Mouse (Mus musculus): ENCODE data around the gene Cdk19. TPM values are rescaled to one million over a fixed set of nuclear protein-coding genes. Genes with fewer than 3 reads are reported as not detected.

The Cdk19 gene
- total RNA-seq (2021), result 10 to 100 TPM; 30.3 to 31.5 TPM

GRCm38 (mm10) chr10:40339351-40339964 is at the start of gene Cdk19:
Gene Cdk19 (plus strand): TSS chr10:40339564.
- no peak for DNase-seq (ENCODE audit: extremely low spot score in 1 of 2, low spot score in 1 of 2)

- DNase-seq (ENCODE audit: extremely low spot score in 1 of 2, low spot score in 1 of 2), result no peak
Observed at GRCm38 (mm10) chr10:40292640-40293039, 46.7 kb upstream of the Cdk19 start.

GRCm38 (mm10) chr10:40300648-40301171 is 38.7 kb upstream of the Cdk19 start:
- DNase-seq (ENCODE audit: extremely low spot score in 1 of 2, low spot score in 1 of 2), result peak; percentile 63 to 66

- peak; percentile 20 to 49 for DNase-seq (ENCODE audit: extremely low spot score in 1 of 2, low spot score in 1 of 2)
Observed at GRCm38 (mm10) chr10:40301181-40302075, 37.9 kb upstream of the Cdk19 start.

GRCm38 (mm10) chr10:40302140-40302985 is 37.0 kb upstream of the Cdk19 start, which contains the start of gene Amd1:
Gene Amd1 (minus strand): TSS chr10:40302186.
- DNase-seq (ENCODE audit: extremely low spot score in 1 of 2, low spot score in 1 of 2), result peak; percentile 100

- DNase-seq (ENCODE audit: extremely low spot score in 1 of 2, low spot score in 1 of 2), result no peak
Observed at GRCm38 (mm10) chr10:40305989-40306388, 33.4 kb upstream of the Cdk19 start.

GRCm38 (mm10) chr10:40307826-40308583 is 31.4 kb upstream of the Cdk19 start:
- DNase-seq (ENCODE audit: extremely low spot score in 1 of 2, low spot score in 1 of 2), result no peak

- DNase-seq (ENCODE audit: extremely low spot score in 1 of 2, low spot score in 1 of 2), result no peak
Observed at GRCm38 (mm10) chr10:40309884-40310635, 29.3 kb upstream of the Cdk19 start.

- no peak for DNase-seq (ENCODE audit: extremely low spot score in 1 of 2, low spot score in 1 of 2)
Observed at GRCm38 (mm10) chr10:40312781-40313180, 26.6 kb upstream of the Cdk19 start.

GRCm38 (mm10) chr10:40316841-40317585 is 22.4 kb upstream of the Cdk19 start:
- DNase-seq (ENCODE audit: extremely low spot score in 1 of 2, low spot score in 1 of 2), result no peak

GRCm38 (mm10) chr10:40320306-40320705 is 19.1 kb upstream of the Cdk19 start:
- no peak for DNase-seq (ENCODE audit: extremely low spot score in 1 of 2, low spot score in 1 of 2)

GRCm38 (mm10) chr10:40328004-40328551 is 11.3 kb upstream of the Cdk19 start:
- DNase-seq (ENCODE audit: extremely low spot score in 1 of 2, low spot score in 1 of 2), result no peak

GRCm38 (mm10) chr10:40330262-40330661 is 9.1 kb upstream of the Cdk19 start:
- DNase-seq (ENCODE audit: extremely low spot score in 1 of 2, low spot score in 1 of 2), result no peak

- DNase-seq (ENCODE audit: extremely low spot score in 1 of 2, low spot score in 1 of 2), result no peak
Observed at GRCm38 (mm10) chr10:40332864-40333263, 6.5 kb upstream of the Cdk19 start.

GRCm38 (mm10) chr10:40342036-40342435 is 2.7 kb downstream of the Cdk19 start:
- no peak for DNase-seq (ENCODE audit: extremely low spot score in 1 of 2, low spot score in 1 of 2)

GRCm38 (mm10) chr10:40346776-40347403 is 7.5 kb downstream of the Cdk19 start:
- no peak for DNase-seq (ENCODE audit: extremely low spot score in 1 of 2, low spot score in 1 of 2)

GRCm38 (mm10) chr10:40347461-40347954 is 8.1 kb downstream of the Cdk19 start:
- DNase-seq (ENCODE audit: extremely low spot score in 1 of 2, low spot score in 1 of 2), result no peak

Measured in layer of hippocampus, postnatal 25 days (tissue).